Mouse (Mus musculus): Measurements from ENCODE around the gene Zcchc9.

Gene Zcchc9

DNA sequence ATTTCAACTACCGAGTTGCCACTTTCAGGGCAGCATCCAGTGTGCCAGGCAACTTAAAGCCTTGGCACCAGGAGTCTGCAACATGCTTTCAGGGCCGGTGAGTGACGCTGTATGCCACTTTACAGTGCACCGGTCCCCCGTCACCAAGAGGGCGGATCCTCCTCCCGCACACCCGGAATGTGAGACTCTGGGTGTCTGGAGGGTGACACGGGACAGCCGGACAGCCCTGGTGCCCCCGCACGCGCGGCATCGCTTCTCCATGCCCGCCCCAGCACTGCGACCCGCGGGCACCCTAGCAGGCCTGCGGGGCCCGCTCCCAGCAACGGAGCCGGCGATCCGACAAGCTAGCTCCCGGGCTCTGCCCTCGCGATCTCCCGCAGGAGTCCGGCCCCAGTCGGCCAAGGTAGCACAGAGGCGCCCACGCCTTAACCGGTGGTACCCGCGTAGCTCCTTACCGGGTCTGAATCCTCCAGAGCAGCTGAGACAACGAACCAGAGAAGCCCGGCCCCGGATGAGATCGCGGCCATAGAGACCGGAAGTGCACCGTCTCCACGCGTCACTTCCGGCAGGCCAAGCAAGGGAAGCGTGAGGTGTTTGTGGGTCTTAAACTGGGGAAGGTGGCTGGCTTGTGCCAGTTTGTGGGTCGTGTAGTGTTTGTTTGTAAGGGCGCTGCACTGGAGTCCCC lies at the start of gene Zcchc9:
Zcchc9 (minus strand) TSS at position 551 of the 685 bp plus-strand sequence.
- DNase-seq = peak; percentile 91

GRCm38 (mm10) chr13:91854412-91854811 lies 46.9 kb upstream of the Zcchc9 start:
- no peak for DNase-seq

- DNase-seq = no peak
These were observed 20.4 kb upstream of the Zcchc9 start for GRCm38 (mm10) chr13:91827876-91828275.

- DNase-seq = no peak
These were observed 18.6 kb upstream of the Zcchc9 start for GRCm38 (mm10) chr13:91826066-91826465.

DNA sequence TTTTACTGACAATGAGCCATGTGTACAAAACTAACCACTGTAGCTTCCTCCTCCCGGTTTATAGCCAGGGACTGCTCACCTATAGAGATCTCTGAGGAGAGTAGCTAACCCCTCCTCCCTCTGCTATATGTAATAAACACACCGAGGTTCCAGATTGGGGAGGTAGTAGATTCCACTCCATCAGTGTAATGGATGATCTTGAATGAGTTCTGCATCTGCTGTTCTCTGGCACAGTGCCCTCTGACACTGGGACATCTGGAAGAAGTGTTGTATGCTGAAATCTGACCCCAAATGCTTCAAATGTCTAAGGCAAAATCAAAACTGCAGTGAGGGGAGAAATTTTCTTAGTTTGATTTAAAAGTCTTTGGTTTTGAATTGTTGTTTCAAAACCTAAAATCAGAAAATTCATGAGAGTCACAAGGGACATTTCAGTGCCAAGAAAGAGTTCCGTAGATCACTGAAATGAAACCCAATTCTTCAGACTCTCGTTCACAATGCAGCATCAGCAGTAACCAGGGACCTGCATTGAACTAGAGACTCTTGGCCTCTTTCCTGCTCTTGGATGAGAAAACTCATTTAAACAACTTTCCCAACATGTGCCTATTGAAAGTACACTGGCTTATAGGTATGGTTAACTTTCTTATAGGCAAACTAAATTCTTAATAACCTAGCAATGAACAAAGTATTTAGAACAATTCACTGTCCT lies 17.5 kb upstream of the Zcchc9 start:
- DNase-seq = no peak

GRCm38 (mm10) chr13:91823735-91824134 lies 16.2 kb upstream of the Zcchc9 start:
- DNase-seq = no peak

DNA sequence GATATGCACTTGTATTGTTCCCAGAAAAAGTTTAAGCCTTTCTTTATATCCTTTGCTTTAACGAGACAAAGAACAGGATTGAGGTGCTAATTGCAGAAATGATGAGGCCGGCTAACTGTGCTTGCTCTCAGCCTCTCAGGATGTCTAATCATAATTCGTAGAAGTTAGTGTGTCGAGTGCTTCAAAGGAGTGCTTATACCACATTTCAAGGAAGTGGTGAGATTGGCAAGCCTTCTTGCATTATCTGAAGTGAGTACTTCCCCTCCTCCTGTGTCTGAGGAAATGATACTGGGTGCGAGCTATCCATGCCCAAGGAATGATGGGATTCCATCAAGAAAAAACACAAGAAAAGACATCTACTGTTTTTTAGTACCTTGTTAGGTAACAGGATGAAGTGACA lies 7.2 kb upstream of the Zcchc9 start:
- DNase-seq = no peak

DNA sequence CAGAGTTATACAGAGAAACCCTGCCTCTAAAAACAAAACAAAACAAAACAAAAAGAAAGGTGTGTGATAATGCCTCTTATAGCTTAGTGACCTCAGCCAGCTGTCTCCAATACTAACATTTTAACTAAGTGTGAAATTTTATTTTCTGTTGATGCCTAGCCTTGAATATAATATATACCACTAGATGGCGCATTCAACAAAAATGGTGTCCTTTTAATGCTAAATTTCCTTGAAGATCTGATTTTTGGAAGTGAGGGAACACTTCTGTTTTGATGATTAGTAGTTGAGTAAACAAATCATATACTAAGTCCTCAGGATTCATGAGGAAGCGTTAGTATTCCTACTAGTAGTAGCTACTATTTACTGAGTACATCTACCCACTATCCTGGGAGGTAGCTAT lies 2.0 kb upstream of the Zcchc9 start:
- DNase-seq = no peak

DNA sequence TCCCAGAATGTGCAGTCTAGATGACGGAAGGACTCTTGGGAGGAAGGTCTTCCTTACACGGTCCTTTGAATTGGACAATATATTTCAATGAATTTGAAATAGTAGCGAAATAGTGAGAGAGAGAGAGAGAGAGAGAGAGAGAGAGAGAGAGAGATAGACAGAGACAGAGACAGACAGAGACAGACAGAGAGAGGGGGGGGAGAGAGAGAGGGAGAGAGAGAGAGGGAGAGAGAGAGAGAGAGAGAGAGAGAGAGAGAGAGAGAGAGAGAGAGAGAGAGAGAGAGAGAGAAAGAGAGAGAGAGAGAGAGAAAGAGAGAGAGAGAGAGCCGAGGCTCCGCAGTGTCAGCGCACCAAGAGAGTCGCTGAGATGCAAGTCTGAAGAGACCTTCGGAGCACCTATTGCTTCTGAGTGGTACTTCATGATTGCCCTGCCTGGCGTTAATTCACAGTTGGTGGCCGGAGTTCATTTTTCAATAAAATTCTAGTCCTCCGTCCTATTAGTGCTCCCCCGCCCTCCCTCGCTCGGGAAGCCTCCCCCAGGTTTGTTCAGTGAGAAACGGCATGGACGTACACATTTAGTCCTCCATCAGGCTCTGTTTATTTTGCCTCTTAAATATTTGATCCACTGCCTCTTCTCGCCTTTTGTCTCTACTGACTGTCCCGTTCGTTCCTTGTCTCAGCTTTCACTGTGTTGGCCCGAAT lies 520 bp upstream of the Zcchc9 start:
- peak; percentile 14 for DNase-seq

GRCm38 (mm10) chr13:91801726-91802125 lies 5.8 kb downstream of the Zcchc9 start:
- DNase-seq = no peak

- DNase-seq = no peak
These were observed 10.1 kb downstream of the Zcchc9 start for GRCm38 (mm10) chr13:91797442-91797841.

GRCm38 (mm10) chr13:91796916-91797315 lies 10.6 kb downstream of the Zcchc9 start:
- no peak for DNase-seq

DNA sequence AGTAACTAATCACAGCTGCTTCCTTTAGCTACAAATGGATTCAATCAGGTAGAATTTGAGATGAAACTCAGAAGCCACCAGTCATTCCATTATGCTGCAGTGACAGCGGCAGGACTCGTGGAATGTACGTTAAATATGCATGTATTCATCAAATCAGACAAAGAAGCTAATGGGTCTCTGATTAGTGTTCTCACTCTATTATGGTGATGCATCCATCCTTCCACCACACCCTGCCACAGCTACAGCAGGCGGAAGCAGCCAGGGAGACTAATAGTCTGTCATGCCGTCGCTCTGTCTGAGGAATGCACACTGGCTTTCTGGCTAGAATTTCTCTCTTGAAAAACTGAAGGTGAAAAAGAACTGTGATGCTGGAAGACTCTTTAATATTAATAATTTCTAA lies 11.5 kb downstream of the Zcchc9 start:
- no peak for DNase-seq

DNA sequence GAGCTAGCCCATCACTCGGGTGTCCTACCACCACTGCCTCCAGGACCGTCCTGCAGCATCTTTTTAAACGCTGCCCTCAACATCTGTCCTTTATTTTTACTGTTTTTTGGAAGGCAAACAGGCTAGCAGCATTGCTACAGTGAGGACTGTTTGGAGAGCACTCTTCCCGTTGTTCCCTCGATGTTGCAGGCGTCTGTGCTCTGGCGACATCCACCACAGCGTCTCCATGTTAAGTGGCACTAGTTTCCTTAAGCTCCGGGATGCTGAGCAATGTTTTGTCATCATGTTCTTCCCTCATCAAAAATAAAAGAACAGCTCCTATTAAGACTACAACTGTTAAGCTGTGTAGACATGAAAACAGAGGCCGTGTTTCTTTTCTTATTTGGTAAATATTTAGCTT lies 11.9 kb downstream of the Zcchc9 start:
- DNase-seq = no peak

DNA sequence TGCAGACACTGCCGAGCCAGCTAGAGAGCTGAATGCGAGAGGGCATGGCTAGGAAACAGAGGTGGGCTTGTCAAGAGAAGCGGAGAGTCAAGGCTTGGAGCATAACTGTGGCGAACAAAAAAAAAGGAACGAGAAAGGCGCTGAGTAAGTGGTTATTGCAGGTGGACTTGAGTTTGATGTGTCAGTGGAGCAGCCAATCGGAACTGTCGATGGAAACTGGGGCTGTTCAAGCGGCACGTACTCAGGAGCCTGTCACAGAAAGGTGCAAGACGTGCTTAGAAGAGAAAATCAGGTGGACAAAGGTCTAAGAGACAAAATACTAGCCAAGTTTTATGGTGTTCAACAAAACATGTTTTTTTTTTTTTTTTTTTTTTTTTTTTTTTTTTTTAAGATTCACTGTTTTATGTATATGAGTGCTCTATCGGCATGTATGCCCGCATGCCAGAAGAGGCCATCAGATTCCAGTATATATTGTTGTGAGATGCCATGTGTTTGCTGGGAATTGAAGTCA lies 12.5 kb downstream of the Zcchc9 start:
- no peak for DNase-seq

DNA sequence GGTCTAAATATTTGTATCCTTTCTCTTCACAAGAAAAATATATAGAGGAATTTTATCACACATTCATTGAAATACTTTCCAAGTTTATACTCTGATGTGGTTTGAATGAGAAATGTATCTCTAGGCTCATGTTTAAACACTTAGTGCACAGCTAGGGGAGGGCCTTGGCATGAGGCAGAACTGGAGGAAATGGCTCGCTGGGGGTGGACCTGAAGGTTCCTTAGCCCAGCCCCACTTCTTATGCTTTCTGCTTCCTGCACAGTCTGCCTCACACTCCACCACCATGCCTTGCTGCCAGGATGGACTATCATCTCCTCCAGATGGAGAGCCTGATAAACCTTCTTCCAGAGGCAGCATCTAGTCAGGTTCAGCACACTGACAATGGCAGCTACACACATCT lies 15.5 kb downstream of the Zcchc9 start:
- no peak for DNase-seq

GRCm38 (mm10) chr13:91779892-91780291 lies 27.6 kb downstream of the Zcchc9 start:
- no peak for DNase-seq

DNA sequence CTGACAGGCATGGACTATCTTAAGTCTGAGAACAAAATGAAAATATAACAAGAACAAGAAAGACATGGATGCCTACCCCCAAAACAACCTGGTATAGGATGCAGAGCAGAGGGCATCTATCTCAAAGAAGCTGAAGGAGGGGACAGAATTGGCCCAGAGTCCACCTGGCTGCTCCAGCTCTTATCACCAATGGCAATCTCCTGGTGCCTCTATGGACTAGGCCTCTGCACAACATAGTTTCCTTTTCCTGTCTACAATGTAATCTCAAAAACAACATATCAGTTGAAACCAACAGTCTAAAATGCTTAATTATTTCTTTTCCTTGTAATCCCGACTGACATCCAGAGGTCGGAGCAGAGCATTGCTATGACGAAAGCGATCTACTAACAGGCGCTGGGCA lies 29.4 kb downstream of the Zcchc9 start:
- DNase-seq = no peak

GRCm38 (mm10) chr13:91768683-91769651 lies 38.5 kb downstream of the Zcchc9 start:
- DNase-seq = no peak

DNA sequence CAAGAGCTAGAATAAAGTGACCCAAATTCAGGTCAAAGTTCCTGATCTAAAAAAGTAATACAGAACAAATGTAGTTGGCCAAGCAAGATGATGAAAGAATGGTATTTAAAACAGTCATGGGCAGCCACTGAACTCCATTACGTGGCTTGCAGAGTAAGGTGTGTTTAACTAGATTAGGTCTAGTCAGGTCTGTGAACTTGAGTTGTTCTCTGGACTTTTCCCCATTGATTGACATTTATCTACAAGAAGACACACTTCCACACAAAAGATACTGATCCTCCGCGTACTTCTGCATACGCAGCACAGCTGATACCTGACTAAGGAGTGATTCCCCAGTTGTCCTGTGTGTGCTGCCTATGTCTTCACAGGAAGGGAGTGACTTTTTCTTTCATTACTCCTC lies 41.9 kb downstream of the Zcchc9 start:
- DNase-seq = no peak

GRCm38 (mm10) chr13:91763654-91764053 lies 43.9 kb downstream of the Zcchc9 start:
- DNase-seq = peak; percentile 10

GRCm38 (mm10) chr13:91761654-91762445 lies 45.7 kb downstream of the Zcchc9 start:
- no peak for DNase-seq
